Mouse (Mus musculus): ENCODE data around the gene Hspa1a.

DNA sequence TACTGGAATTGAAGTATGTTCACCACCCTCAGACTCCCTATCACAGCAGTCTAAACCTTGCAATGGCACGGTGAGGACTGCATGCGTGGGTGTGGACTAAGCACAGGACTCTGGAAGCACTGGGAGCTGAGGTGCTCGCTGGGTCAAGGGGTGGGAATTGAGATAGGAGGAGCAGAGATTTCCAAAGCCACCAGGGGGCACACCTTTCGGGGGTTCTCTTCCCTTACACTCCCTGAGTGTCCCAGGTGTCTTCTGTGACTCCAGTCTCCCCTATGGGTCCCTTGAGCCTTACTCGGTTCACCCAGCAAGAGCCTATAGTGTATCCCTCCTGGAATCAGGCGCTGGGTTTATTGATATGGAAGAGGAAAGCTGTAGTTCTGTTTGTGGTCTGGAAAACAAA, 49.0 kb downstream of the Hspa1a start:
- no peak for TF ChIP-seq POLR2A (IDR thresholded peaks at IDR 0.05; ENCODE audit: insufficient read length, low read depth)
- no peak for TF ChIP-seq USF1 (IDR thresholded peaks at IDR 0.05; ENCODE audit: low read depth)
